Mouse (Mus musculus): ENCODE results near the gene Ube2u.
"Not testable (repeated sequence)": the region's sequence is repeated elsewhere in the genome, so short reads cannot be mapped to it uniquely, and the experiment has no call there.

The Ube2u gene

GRCm38 (mm10) chr4:100478592-100479321 is at the start of gene Ube2u:
TSS of gene Ube2u (plus strand) at chr4:100478849.
- peak; percentile 65 to 76 for DNase-seq

- DNase-seq = peak in 1 of 2 experiments; percentile 11
Observed at GRCm38 (mm10) chr4:100429371-100429900, 49.2 kb upstream of the Ube2u start.

- no peak for DNase-seq
Observed at GRCm38 (mm10) chr4:100435281-100436168, 43.1 kb upstream of the Ube2u start.

- no peak for DNase-seq
Observed at GRCm38 (mm10) chr4:100436169-100436547, 42.5 kb upstream of the Ube2u start.

GRCm38 (mm10) chr4:100446897-100447296 is 31.8 kb upstream of the Ube2u start:
- no peak for DNase-seq

GRCm38 (mm10) chr4:100462493-100463120 is 16.0 kb upstream of the Ube2u start:
- DNase-seq = no peak

GRCm38 (mm10) chr4:100488447-100488846 is 9.8 kb downstream of the Ube2u start:
- no peak for DNase-seq

- no peak for DNase-seq
Observed at GRCm38 (mm10) chr4:100495176-100495575, 16.5 kb downstream of the Ube2u start.

- DNase-seq = no peak
Observed at GRCm38 (mm10) chr4:100496521-100496920, 17.9 kb downstream of the Ube2u start.

GRCm38 (mm10) chr4:100498192-100498591 is 19.5 kb downstream of the Ube2u start:
- peak; percentile 21 to 28 for DNase-seq

- not testable (repeated sequence) for DNase-seq
Observed at GRCm38 (mm10) chr4:100499037-100499601, 20.5 kb downstream of the Ube2u start.

- no peak for DNase-seq
Observed at GRCm38 (mm10) chr4:100503337-100503736, 24.7 kb downstream of the Ube2u start.

GRCm38 (mm10) chr4:100517646-100518045 is 39.0 kb downstream of the Ube2u start:
- no peak for DNase-seq

- DNase-seq = no peak
Observed at GRCm38 (mm10) chr4:100522534-100522933, 43.9 kb downstream of the Ube2u start.

- DNase-seq = no peak
Observed at GRCm38 (mm10) chr4:100524741-100525140, 46.1 kb downstream of the Ube2u start.

- DNase-seq = no peak
Observed at GRCm38 (mm10) chr4:100526296-100526695, 47.6 kb downstream of the Ube2u start.

- no peak for DNase-seq
Observed at GRCm38 (mm10) chr4:100527086-100527485, 48.4 kb downstream of the Ube2u start.

GRCm38 (mm10) chr4:100527554-100528001 is 48.9 kb downstream of the Ube2u start:
- peak; percentile 44 to 47 for DNase-seq

GRCm38 (mm10) chr4:100533607-100534006 is 55.0 kb downstream of the Ube2u start:
- DNase-seq = no peak

- DNase-seq = no peak
Observed at GRCm38 (mm10) chr4:100534946-100535345, 56.3 kb downstream of the Ube2u start.

- DNase-seq = peak in 1 of 2 experiments; percentile 45
Observed at GRCm38 (mm10) chr4:100537898-100538297, 59.2 kb downstream of the Ube2u start.

- no peak for DNase-seq
Observed at GRCm38 (mm10) chr4:100539483-100539882, 60.8 kb downstream of the Ube2u start.

- peak; percentile 32 to 36 for DNase-seq
Observed at GRCm38 (mm10) chr4:100547905-100548304, 69.3 kb downstream of the Ube2u start.

Data from lung, postnatal 4 days (tissue).